Mouse (Mus musculus) liver, embryonic 14.5 days (tissue): ENCODE measurements around the gene Gse1. TPM values are rescaled to one million over a fixed set of nuclear protein-coding genes. Genes with fewer than 3 reads are reported as not detected.

Source experiments
- ATAC-seq: fragments of 200-750 bp; cut with Nextera tagmentation; 2 replicates; pipeline ENCODE4 v1.8.0; 2017; ENCODE audit warnings: moderate number of reproducible peaks, mild to moderate bottlenecking, moderate library complexity; ENCODE audit not compliant: insufficient read depth
- DNase-seq, 3 experiments: peaks; one replicate each; pipeline ENCODE4 v3.0.0-alpha.2; 2012 to 2013; ENCODE audit warnings: low read depth in 3 of 3, low spot score in 3 of 3
- H3K27ac ChIP-seq: fragments of 300-500 bp; sonication (generic); 2 replicates; pipeline ENCODE4 v1.5.1; 2014; ENCODE audit warnings: moderate library complexity, mild to moderate bottlenecking, control low read depth, inconsistent platforms
- H3K27me3 ChIP-seq: fragments of 300-500 bp; sonication (generic); 2 replicates; pipeline ENCODE4 v1.6.1; 2014; ENCODE audit warnings: mild to moderate bottlenecking, low read length, moderate library complexity; ENCODE audit not compliant: control insufficient read depth, insufficient read depth
- H3K36me3 ChIP-seq: fragments of 300-500 bp; sonication (generic); replicated peaks from 2 replicates; pipeline ENCODE4 v1.6.1; 2014; ENCODE audit warnings: low read depth; ENCODE audit not compliant: control insufficient read depth, insufficient read depth
- H3K4me1 ChIP-seq, 2 experiments: fragments of 200-500 bp in 1 of 2; fragments of 300-500 bp in 1 of 2; sonication (generic) in 1 of 2; replicated peaks; 2 replicates each; pipeline ENCODE4 v1.6.1; 2012 to 2014; ENCODE audit warnings: antibody characterized with exemption in 1 of 2, inconsistent platforms in 1 of 2, low read length in 1 of 2; ENCODE audit not compliant: control insufficient read depth in 2 of 2, insufficient read depth in 2 of 2
- H3K4me2 ChIP-seq: fragments of 300-500 bp; sonication (generic); 2 replicates; pipeline ENCODE4 v1.6.1; 2014; ENCODE audit warnings: low read depth, mild to moderate bottlenecking, control low read depth, moderate library complexity
- H3K4me3 ChIP-seq, 2 experiments: fragments of 200-500 bp in 1 of 2; fragments of 300-500 bp in 1 of 2; sonication (generic) in 1 of 2; 2 replicates each; pipeline ENCODE4 v1.5.1; 2012 to 2014; ENCODE audit warnings: low read depth in 2 of 2, low read length in 2 of 2, mild to moderate bottlenecking in 2 of 2, control low read depth in 1 of 2, inconsistent platforms in 1 of 2, moderate library complexity in 1 of 2; ENCODE audit not compliant: insufficient read depth in 1 of 2
- H3K9ac ChIP-seq: fragments of 300-500 bp; sonication (generic); replicated peaks from 2 replicates; pipeline ENCODE4 v1.6.1; 2014; ENCODE audit warnings: mild to moderate bottlenecking, control low read depth, moderate library complexity
- H3K9me3 ChIP-seq: fragments of 300-500 bp; sonication (generic); 2 replicates; pipeline ENCODE4 v1.6.1; 2016; ENCODE audit warnings: low read length, mixed read lengths; ENCODE audit not compliant: control insufficient read depth
- CTCF ChIP-seq: IDR thresholded peaks from 2 replicates; pipeline ENCODE4 v1.5.1; 2016; ENCODE audit warnings: antibody characterized with exemption, low read depth, control low read depth
- EP300 ChIP-seq: IDR thresholded peaks from 2 replicates; pipeline ENCODE4 v1.6.1; 2016; ENCODE audit warnings: antibody characterized with exemption, low read depth
- WGBS: fragments of 180-500 bp; shearing (Covaris S2); extraction: QIAGEN DNeasy Blood & Tissue Kit; methylation state at CpG from one replicate; pipeline ENCODE4 v1.1.7; 2014; ENCODE audit not compliant: insufficient replicate concordance; 5-methylcytosine and 5-hydroxymethylcytosine counted together
- polyA plus RNA-seq, 2 experiments: library from polyadenylated mRNA; depleted of rRNA in 1 of 2; stranded (reverse) in 1 of 2; unstranded in 1 of 2; fragments of >200 nt; fragmentation: Nextera tagmentation in 1 of 2; extraction: Ambion mirVana in 1 of 2; gene quantifications; 2 replicates each; pipeline versions ENCODE4 v1.2.1 to v1.2.3; 2012 to 2014

Gene Gse1
- polyA plus RNA-seq, 2 experiments = 11.4 to 14.9 TPM

GRCm38 (mm10) chr8:120591587-120592292 lies 363.5 kb downstream of the Gse1 start:
- no peaks in the 10 kb centered on the region; the same call in 1 of the 2 replicates for H3K36me3 ChIP-seq
- H3K27ac ChIP-seq = no peak overlapping the region
- 57% methylated on average over 10 of the region's 10 CpGs for WGBS
- H3K9ac ChIP-seq = no peak overlapping the region
- no peak for ATAC-seq
- no peak for DNase-seq
- H3K9me3 ChIP-seq = no peaks in the 10 kb centered on the region; the same call in 1 of the 2 replicates
- H3K4me3 ChIP-seq = no peak overlapping the region
- no peak overlapping the region for H3K4me2 ChIP-seq
- TF ChIP-seq CTCF (no peak), EP300 (no peak)
- no peaks in the 10 kb centered on the region for H3K27me3 ChIP-seq
- H3K4me1 ChIP-seq = peaks cover 10 to 11% of the 10 kb centered on the region in 2 experiments

- TF ChIP-seq EP300 (no peak), CTCF (peak; percentile 82)
- Histone ChIP-seq H3K4me3 (no peak overlapping the region), H3K36me3 (no peaks in the 10 kb centered on the region), H3K27me3 (no peaks in the 10 kb centered on the region; the same call in 1 of the 2 replicates), H3K4me1 (peaks cover 5 to 6% of the 10 kb centered on the region in 2 experiments), H3K9ac (no peak overlapping the region), H3K4me2 (no peak overlapping the region), H3K9me3 (no peaks in the 10 kb centered on the region; the same call in 1 of the 2 replicates), H3K27ac (no peak overlapping the region)
- ATAC-seq (no peak), DNase-seq (no peak)
- 71% methylated on average over 5 of the region's 5 CpGs for WGBS
Measured at GRCm38 (mm10) chr8:120594571-120594970, 366.3 kb downstream of the Gse1 start.

GRCm38 (mm10) chr8:120595963-120596362 lies 367.7 kb downstream of the Gse1 start:
- Histone ChIP-seq H3K9me3 (no peaks in the 10 kb centered on the region; the same call in 1 of the 2 replicates), H3K4me3 (no peak overlapping the region), H3K27ac (no peak overlapping the region), H3K27me3 (no peaks in the 10 kb centered on the region; the same call in 1 of the 2 replicates), H3K36me3 (no peaks in the 10 kb centered on the region), H3K4me1 (no peaks in the 10 kb centered on the region; a peak in 1 of 4 replicates), H3K4me2 (no peak overlapping the region), H3K9ac (no peak overlapping the region)
- TF ChIP-seq CTCF = peak; percentile 96
- no peak for TF ChIP-seq EP300
- peak; percentile 36; the same call in 1 of the 2 replicates for ATAC-seq
- peak; percentile 42 to 52 (median 43) for DNase-seq
- WGBS = 9% methylated on average over 5 of the region's 5 CpGs

- Histone ChIP-seq H3K36me3 (no peaks in the 10 kb centered on the region), H3K27ac (no peak overlapping the region), H3K4me1 (no peaks in the 10 kb centered on the region; a peak in 1 of 4 replicates), H3K9ac (no peak overlapping the region), H3K4me2 (no peak overlapping the region), H3K4me3 (no peak overlapping the region), H3K9me3 (no peaks in the 10 kb centered on the region; the same call in 1 of the 2 replicates), H3K27me3 (no peaks in the 10 kb centered on the region; the same call in 1 of the 2 replicates)
- ATAC-seq (no peak), DNase-seq (no peak)
- TF ChIP-seq CTCF = no peak
- no peak for TF ChIP-seq EP300
- 52% methylated on average over 24 of the region's 24 CpGs for WGBS
Measured at GRCm38 (mm10) chr8:120598579-120598978, 370.3 kb downstream of the Gse1 start.

GRCm38 (mm10) chr8:120599504-120599903 lies 371.2 kb downstream of the Gse1 start:
- Histone ChIP-seq H3K4me2 (no peak overlapping the region), H3K36me3 (no peaks in the 10 kb centered on the region), H3K27me3 (no peaks in the 10 kb centered on the region; the same call in 1 of the 2 replicates), H3K9ac (no peak overlapping the region), H3K9me3 (no peaks in the 10 kb centered on the region; the same call in 1 of the 2 replicates), H3K4me3 (no peak overlapping the region), H3K27ac (no peak overlapping the region), H3K4me1 (no peaks in the 10 kb centered on the region; a peak in 1 of 4 replicates)
- peak; percentile 87 for TF ChIP-seq CTCF
- no peak for TF ChIP-seq EP300
- ATAC-seq (no peak), DNase-seq (peak in 2 of 3 experiments; percentile 33 to 40)
- WGBS = 23% methylated on average over 7 of the region's 7 CpGs
